Mouse (Mus musculus) liver, postnatal 0 days (tissue): ENCODE measurements around the gene Accs.

Experiments used
- CTCF ChIP-seq: sonication (generic); IDR thresholded peaks from 2 replicates; pipeline ENCODE4 v1.5.1; 2016; ENCODE audit warnings: antibody characterized with exemption, low read depth
- EP300 ChIP-seq: IDR thresholded peaks from 2 replicates; pipeline ENCODE4 v1.6.1; 2016; ENCODE audit warnings: antibody characterized with exemption, low read depth, mild to moderate bottlenecking

- TF ChIP-seq CTCF = no peak
- TF ChIP-seq EP300 = no peak
Observed at GRCm38 (mm10) chr2:93783926-93784539, 65.7 kb downstream of the Accs start.
